Mouse (Mus musculus): Measurements from ENCODE around the gene Osbpl10.

Osbpl10 gene

DNA sequence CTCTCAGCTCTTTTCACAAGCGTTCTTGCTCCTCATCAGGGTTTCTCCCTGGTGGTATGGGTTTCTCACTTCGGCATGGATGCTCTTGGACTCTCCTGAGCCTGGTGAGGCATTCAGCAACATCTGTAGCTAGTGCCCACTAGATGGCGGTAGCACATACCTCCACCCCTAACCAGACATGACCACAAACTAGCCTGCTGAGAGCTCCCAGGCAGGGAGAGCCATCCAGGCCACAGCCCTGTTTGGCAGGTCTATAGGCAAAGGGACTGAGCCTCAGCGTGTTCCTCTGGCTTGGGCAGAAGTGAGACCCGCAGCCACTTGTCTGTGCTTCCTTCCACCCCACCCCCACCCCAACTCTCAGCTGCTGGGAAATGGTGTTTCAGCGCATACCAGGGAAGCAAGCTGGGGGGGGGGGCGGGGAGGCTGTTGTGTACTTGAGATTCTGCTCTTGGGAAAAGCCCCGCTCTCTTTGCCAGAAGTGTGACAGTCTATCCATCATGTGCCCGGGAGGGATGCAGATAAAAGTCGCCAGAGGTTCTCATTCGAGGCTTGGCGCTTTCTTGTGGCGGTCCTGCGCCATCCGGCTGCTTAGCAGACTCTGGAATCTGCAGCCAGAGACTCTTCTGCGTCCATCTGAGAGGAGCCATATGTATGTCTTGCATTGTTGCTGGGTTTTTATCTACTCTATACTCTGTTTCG, 110.1 kb downstream of the Osbpl10 start:
- peak; percentile 51 for DNase-seq (ENCODE audit: low spot score)

DNA sequence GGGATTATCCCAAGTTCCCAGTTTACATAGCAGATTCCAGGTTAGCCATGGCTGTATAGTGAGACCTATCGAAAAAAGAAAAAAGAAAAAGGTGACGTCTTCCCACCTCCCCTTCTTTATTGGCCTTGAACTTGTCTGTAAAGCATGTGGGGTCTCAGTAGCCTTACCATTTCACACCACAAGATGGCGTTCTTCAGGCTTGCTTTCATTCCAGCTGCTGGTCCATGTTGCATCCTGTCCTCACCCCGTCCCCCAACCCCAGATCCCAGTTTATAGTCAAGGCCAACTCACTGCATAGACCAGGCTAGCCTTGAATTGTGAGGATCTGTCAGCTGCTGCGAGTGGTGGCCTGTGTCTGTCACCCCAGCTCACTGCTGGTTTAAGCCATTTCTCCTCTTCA, 111.3 kb downstream of the Osbpl10 start:
- no peak for DNase-seq (ENCODE audit: low spot score)

DNA sequence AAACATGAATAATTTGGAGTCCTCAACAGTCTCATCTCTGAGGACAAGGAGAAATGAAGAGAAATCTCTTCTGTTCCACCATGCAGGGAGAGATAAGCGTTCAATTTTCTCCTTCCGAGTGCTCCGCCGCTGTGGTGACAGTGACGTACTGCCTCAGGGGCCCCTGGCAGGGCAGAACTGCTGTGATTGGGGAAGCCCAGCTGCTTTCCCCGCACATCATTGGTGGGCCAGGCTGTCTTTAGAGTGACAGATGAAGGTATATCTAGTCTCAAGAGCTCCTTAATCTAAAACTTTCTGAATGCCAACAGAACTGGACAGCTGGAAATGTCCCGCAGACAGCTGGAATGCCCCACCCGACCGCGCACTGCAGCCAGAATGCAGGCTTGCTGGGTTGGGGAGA, 118.1 kb downstream of the Osbpl10 start:
- DNase-seq (ENCODE audit: low spot score): no peak

DNA sequence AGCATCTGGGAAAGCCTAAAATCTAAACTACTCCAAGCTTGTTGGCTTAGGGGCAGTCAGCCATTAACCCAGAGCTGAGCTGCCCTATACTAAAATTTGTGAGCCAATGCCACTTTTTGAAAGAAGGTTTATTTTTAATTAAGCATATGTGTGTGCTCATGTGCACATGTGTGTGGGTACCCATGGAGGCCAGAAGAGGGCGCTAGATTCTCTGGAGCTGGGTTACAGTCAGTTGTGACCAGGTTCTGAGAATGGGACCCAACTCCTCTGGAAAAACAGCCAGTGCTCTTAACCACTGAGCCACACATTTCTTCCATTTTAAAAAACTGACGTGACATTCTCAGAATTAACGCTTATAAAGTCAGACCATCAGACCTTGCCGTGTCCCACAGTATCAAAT, 119.0 kb downstream of the Osbpl10 start:
- DNase-seq (ENCODE audit: low spot score): no peak

DNA sequence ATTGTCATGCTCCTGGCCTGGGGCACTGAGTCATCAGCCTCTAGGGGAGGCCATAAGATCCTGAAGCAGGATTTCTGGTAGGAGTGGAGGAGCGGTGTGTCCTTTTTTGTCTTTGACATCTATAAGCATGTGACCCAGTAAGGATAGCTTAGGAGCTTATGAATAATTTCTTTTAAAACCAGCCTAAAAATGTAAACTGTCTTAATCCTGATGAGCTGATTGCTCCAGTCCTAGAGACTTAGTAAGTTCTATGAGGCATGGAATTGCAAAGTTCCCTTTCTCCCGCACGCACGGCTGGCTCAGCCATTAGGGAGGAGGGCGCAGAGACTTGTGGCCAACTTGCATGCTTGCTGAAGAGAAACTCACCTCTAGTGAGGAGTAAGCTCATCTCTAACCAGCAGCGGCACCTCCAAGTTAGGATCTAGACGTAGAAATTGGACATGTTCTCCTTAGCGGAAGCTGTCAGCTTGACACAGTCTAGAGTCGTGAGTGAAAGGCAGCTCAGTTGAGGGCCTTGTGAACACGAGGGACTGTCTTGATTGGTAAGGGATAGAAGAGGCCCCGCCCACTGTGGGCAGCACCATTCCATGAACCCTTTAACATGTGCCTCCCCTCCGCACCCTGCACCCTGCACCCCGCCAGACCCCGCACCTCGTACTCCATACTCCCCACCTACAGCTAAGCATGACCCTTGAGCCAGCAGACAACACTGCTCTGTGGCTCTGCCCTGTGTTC, 122.0 kb downstream of the Osbpl10 start:
- DNase-seq (ENCODE audit: low spot score): no peak

DNA sequence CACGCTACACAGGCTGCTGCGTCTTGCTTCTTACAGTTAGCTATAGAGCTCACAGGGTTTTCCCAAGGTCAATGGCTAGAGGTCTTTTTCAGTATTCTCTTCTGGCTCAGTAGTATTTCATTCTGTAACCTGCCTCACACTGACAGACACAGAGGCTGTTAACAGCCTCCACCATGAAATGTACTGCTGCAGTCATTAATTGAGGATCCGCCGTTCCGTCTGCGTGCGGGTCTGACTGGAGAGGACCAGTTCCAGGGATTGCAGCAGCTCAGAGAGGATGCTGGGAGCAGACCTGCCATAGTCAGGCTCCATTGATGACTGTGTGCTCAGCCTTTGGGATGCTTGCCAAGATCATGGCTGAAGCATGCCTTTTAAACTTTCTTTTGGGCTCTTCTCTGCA, 129.1 kb downstream of the Osbpl10 start:
- no peak for DNase-seq (ENCODE audit: low spot score)

DNA sequence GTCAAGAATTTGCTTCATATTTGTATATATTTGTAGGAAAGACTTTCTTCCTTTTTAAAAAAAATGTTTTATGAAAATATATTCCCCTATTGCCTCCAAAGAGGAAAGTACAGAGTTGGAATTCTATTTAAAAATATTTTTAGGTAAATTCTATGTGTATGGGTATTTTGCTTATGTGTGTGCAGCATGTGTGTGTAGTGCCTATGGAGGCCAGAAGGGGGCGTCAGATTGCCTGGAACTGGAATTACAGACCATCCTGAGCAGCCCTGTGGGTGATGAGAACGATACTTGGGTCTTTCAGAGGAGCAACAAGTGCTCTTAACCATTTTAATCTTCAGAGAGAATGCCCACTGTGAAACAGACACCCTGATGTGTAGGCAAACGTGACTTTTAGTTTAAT, 132.3 kb downstream of the Osbpl10 start:
- DNase-seq (ENCODE audit: low spot score): no peak

DNA sequence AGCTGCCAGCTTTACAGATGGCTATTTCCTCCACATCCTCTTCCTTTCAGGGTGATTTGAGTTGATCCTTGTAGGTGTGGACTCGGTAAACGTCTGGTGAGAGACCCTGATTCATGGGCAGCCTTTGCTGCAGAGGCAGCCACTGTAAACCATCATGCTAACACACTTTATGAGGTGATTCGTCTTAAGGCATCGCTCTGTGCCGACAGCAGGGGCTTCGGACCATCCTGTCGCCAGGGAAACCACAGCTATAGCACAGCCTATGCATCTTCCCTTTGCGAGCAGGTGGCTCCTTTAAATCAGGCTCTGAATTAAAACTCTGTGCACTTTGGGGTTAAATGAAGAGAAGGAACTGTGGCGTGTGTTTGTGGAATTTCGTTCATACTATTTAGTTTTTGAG, 138.9 kb downstream of the Osbpl10 start:
- no peak for DNase-seq (ENCODE audit: low spot score)

DNA sequence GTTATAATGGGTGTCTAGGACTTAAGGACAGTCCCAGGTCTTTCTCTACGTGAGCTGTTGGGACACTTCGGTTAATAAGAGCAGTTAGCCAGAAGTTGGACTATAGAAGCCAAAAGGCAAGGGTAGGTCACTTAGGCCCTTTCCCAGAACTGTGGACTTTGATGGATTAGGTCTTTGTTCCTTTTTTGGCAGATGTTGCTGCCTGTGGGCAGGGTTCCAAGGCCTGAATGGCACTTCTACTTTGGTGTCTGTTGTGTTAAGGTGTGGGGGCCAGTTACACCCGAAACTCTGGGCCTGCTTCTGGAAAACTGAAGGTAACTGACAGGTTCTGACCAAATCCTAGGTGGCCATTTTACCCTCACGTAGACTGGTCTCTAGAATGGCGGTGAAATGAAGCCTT, 141.9 kb downstream of the Osbpl10 start:
- DNase-seq (ENCODE audit: low spot score): no peak

DNA sequence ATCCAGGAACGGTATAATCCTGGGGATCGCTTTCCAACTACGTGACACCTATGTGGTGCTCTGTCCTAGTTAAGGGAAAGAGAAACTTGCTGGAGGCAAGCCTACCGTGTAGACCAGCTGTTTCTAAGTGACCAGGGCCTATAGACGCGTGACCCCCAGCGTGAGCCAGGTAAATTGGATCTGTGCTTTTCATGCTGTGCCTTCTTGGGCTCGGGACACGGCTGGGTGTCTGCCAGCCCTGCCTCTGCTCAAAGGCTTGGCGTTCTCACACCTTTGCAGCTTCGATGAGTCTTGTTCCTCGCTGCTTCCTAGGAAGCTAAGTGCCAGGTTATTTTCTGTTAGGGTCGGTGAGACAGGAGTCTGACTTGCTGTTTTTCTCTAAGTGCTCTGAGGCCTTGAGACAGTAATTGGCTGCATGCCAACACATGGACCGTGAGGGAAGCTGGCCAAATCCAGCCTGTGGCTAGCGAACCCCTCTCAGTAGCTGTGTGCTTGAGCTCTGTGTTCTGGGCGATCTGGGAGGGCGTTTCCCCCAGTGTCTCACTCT, 142.4 kb downstream of the Osbpl10 start:
- DNase-seq (ENCODE audit: low spot score): no peak

DNA sequence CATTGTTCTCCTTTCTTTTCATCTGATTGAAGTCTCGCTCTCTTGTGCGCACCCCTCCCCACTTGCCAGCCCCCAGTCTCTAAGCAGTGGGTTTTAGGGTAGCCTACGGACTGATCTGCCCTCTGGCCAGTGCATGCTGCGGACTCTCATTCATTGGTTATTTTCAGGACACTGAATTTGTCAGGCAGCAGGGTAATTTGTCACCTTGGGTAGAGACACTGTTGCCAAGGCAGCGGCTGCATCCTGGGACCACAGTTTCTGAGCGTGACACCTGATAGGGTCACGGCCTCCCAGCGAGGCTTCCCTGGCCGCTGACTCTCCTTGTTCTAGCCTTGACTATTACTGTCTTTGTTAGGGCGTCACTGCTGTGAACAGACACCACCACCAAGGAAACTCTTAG, 149.0 kb downstream of the Osbpl10 start:
- no peak for DNase-seq (ENCODE audit: low spot score)

DNA sequence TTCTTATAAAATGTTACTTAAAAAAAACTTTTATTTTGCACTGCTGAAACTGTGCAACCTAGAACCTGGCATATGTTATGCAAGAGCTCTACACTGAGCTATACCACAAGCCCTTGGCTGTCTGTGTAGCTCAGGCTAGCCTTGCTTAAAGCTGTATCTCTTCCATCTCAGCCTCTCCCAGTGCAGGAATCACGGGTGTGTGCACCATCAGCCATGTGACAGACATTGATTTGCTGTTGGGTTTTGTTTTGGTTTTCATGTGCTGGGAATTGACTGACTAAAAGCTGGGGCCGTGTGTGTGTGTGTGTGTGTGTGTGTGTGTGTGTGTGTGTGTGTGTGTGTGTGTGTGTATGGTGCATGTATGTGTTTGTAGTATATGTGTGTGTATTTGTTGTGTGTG, 155.6 kb downstream of the Osbpl10 start:
- no peak for DNase-seq (ENCODE audit: low spot score)

DNA sequence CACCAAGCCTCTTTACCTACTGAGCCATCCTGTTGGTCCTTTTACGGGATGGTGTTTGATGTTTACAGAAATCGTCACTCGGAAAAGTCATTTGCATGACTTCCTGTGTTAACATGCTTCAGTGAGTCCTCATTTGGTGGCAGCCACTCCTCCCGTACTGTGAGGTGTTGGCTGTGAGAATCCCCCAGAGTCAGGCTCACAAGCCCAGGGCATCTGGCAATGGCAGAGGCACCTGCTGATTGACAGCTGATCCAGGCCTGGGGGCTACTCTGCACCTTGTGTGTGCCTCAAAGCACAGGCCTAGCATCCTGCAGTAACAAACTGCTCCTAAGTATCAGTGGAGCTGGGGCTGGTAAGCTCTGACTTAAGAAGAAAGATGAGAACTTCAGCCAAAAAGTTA, 156.4 kb downstream of the Osbpl10 start:
- DNase-seq (ENCODE audit: low spot score): no peak

DNA sequence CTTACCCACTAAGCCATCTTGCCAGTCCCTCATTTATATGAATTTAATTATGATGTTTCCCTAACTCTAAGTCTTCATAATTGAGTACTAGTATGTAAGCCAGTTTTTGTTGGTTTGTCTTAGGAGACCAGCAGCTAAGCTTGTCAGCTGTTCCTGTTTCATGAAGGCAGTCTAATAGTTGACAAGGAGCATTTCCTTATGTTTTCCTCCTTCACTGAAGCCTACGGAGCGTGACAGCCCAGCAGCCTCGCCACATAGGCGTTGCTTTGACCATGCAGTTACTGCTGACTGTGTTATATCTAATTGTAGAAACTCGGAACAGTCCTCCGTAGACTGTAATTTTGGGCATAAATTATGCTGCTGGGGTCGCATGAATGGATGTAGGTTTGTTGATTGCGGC, 157.0 kb downstream of the Osbpl10 start:
- no peak for DNase-seq (ENCODE audit: low spot score)

DNA sequence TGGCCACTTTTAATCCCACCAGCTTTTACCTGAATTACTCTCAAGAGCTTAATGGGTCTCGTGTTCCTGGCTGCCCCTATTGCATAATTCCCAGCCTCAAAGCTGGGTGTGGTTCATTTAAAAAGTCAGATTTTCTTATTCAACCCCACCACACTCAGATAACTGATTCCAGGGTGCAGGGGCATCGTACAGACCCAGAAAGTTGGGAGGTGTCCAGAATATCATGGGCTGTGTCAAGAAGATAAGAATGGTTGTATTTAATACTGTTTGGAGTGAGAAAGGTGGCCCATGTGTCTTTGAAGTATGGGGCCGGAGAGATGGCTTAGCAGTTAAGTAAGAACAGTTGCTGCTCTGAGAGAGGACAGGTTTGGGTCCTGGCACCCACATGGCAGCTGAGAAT, 159.5 kb downstream of the Osbpl10 start:
- no peak for DNase-seq (ENCODE audit: low spot score)

DNA sequence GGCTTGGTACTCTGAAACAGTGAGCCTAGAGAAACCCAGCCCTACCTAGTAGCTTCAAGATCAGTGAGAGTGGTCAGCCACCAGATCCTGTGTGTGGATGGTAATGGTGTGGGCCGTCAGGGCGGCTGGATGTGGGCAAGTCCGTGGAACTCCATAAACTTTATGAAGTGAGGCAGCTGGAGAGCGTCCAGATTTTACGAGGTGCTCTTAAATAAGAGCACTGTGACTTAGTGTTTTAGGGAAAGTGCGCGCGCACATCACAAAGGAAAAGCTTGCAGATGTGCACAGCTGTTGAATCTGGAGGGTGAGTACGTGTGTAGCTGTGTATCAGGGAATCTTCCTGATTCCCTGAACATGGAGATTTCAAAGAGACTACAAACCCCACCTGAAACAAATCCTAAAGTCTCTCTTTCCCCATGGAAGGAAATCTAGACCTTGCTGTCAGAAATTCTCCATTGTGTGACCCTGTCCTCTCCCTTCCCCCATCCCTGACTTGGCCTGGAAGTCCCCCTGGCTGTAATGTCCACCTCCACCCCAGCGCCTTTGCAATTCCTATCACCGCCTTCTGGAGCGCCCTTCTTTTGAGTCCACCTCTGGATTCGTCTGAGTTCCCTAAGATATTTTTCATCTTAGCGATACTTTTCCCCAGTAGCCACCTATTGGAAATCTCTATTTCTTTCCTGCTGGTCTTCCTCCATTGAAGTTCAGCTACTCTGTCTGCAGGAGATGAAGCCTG, 161.4 kb downstream of the Osbpl10 start:
- DNase-seq (ENCODE audit: low spot score): no peak

DNA sequence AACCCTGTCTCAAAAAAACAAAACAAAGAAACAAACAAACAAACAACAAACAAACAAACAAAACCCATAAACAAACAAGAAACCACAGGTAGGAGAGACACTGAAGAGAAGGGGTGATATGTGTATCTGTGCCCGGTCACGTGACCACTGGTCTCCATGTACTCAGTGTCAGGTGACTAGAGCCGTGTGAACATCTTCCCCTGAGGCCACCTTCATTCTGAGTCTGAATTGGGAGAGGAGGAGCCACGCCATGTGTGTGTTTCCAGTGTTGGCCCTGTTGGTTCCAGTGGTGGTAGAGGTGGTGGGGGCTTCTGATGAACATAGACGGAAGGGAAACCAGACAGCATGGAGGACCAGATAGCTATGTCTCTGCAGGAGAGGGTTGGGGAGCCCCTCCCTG, 168.8 kb downstream of the Osbpl10 start:
- no peak for DNase-seq (ENCODE audit: low spot score)

DNA sequence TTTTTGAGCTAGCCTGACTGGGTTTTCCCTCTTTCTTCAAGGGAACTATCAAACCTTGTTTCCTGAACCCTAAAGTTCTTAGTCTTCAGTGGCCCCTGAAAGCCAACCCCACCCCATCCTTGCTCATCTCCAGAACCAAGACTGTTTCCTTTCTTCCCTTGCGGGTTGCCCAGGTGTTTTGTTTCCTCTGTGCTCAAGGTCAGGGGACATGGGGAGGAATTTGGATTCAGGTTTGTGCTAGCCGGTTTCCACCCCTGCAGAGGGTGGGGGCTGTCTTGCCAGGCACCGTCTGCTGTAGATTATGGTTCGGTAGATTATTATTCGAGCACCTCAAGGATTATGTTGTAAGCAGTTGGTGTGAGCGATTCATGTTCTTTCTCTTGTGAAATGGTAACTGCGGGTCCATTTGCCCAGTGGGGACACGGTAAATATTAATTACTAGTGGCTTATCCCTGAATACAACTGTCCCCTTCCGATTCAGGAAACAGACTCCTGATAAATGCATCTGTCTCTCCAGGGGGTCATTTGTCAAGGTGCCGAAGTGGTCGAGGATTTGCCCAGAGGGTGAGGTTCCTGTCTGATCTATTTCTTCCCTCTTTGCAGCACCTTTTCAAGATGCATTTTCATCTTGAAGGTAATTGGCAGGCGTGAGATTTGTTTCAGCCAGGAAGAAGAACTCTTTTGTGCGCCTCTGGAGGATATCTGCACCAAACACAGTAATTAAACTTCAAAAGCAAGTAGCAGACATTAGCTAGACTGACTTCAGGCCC, 169.4 kb downstream of the Osbpl10 start:
- DNase-seq (ENCODE audit: low spot score): no peak

DNA sequence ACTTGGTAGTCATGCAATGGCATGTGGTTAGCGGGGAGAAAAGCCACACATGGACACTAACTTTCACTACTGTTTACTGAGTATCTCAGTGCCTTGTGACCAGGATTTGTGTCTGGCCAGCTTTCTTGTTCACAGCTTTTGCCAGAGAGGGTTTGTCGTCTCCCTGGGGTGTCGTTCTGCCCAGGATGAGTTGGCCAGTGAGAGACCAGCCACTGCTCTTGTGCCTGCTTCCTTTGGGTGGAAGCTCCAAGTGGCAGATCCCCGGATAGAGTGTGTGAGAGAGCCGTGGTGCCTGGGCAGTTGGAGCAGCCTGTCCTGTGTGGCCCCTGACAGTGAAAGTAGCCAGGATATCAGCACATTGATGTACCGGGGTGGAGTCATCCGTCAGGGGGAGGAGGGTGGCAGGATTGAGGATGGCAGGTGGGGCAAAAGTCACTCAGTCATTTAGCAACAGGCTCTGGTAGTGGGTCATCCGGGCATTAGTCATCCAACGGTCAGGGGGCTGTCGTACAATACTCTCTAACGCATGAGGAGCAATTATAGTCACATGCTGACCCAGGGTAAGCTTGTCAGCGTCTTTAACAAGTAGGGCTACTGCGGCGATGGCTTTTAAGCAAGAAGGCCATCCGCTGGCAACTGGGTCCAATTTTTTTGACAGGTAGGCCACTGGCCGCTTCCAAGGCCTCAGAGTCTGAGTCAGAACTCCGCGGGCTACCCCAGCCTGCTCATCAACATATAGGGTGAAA, 170.8 kb downstream of the Osbpl10 start:
- DNase-seq (ENCODE audit: low spot score): no peak

DNA sequence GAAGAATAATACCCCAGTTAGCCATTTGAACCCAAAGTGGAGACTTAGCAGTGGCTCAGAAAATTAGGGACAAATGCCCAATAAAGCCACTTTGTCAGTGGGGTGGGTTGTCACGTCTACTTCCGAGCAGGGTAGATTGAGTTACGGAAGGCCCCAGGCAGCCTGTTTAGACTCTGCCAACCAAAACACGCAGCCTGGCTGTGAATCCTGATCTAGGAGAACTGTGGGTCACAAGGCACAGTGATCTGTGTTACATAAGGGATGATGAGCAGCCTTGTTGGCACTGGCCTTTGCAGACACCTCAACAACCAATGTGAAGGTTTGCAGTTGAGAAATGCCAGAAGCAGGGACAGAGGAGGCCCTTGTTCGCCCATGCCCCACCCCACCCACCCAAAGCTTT, 183.2 kb downstream of the Osbpl10 start:
- DNase-seq (ENCODE audit: low spot score): no peak

DNA sequence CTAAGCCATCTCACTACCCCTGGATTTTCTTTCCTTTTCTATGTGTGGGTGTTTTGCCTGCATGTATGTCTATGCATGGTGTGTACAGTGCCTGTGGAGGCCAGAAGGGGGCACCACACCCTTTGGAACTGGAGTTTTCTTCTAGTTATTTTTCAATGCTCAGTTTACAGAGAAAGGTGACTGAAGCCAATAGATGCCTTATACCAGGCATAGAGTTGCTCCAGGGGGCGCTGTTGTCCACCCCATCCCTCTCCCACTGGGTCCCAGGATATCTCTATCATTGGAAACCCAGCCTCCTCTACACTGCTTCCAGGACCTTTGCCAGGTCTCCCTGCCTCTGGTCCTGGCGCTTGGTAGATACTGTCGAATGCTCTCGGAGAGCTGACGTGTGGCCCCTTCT, 184.7 kb downstream of the Osbpl10 start:
- DNase-seq (ENCODE audit: low spot score): no peak

DNA sequence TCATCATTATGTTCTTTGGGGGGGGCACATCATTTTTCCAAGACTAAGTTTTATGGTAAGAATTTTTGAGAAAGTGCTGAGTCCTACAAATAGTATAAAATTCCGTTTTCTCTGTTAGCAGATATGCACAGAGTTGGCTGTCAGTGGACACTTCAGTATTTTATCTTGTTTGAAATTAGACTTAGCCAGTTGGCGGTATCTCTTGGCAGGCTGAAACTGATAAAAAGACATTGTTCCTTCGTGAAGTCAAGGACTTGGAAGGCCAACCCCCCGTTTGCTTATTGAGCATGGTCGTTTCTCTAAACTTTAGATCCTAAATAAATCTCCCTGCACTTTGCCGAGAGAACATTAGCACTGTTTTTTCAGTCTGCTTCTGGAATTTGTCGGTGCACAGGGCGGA, 185.3 kb downstream of the Osbpl10 start:
- no peak for DNase-seq (ENCODE audit: low spot score)

Data from layer of hippocampus, adult 9-10 months (tissue).